Mouse (Mus musculus): Measurements from ENCODE around the gene Ddx27. TPM values are rescaled to one million over a fixed set of nuclear protein-coding genes. Genes with fewer than 3 reads are reported as not detected.
"Not testable (repeated sequence)": the region's sequence is repeated elsewhere in the genome, so short reads cannot be mapped to it uniquely, and the experiment has no call there.

Gene Ddx27
- polyA plus RNA-seq, 1 experiment = 20.4 TPM

GRCm38 (mm10) chr2:166995021-166995795 lies 19.8 kb upstream of the Ddx27 start:
- peaks cover 36% of the 10 kb centered on the region for H3K4me1 ChIP-seq (ENCODE audit: control insufficient read depth, insufficient read depth, low read length)
- TF ChIP-seq CTCF (IDR thresholded peaks at IDR 0.05; ENCODE audit: low read depth, low read length) (no peak), POLR2A (IDR thresholded peaks at IDR 0.05; ENCODE audit: borderline replicate concordance, low read depth, low read length) (no peak)
- H3K27ac ChIP-seq (ENCODE audit: insufficient read depth, low read depth, low read length) = peak overlapping the region; percentile 78
- H3K4me3 ChIP-seq (ENCODE audit: insufficient read depth, low read length) = peak overlapping the region; percentile 96

- Histone ChIP-seq H3K4me3 (ENCODE audit: insufficient read depth, low read length) (peak within 1 kb of the TSS; percentile 96), H3K4me1 (ENCODE audit: control insufficient read depth, insufficient read depth, low read length) (peaks cover 30% of the 10 kb centered on the region), H3K27ac (ENCODE audit: insufficient read depth, low read depth, low read length) (peak within 1 kb of the TSS; percentile 78)
- TF ChIP-seq POLR2A (IDR thresholded peaks at IDR 0.05; ENCODE audit: borderline replicate concordance, low read depth, low read length) (peak; percentile 8; the same call in 1 of the 2 replicates), CTCF (IDR thresholded peaks at IDR 0.05; ENCODE audit: low read depth, low read length) (no peak)
These were observed 19.0 kb upstream of the Ddx27 start, which contains the start of gene Stau1 for GRCm38 (mm10) chr2:166995796-166996532. TSS of gene Stau1 (minus strand) at chr2:166996299.

GRCm38 (mm10) chr2:166996533-166996894 lies 18.5 kb upstream of the Ddx27 start:
- Histone ChIP-seq H3K4me1 (ENCODE audit: control insufficient read depth, insufficient read depth, low read length) (peaks cover 29% of the 10 kb centered on the region), H3K4me3 (ENCODE audit: insufficient read depth, low read length) (peak overlapping the region; percentile 64), H3K27ac (ENCODE audit: insufficient read depth, low read depth, low read length) (peak overlapping the region; percentile 74)
- TF ChIP-seq CTCF (IDR thresholded peaks at IDR 0.05; ENCODE audit: low read depth, low read length) (no peak), POLR2A (IDR thresholded peaks at IDR 0.05; ENCODE audit: borderline replicate concordance, low read depth, low read length) (no peak)

DNA sequence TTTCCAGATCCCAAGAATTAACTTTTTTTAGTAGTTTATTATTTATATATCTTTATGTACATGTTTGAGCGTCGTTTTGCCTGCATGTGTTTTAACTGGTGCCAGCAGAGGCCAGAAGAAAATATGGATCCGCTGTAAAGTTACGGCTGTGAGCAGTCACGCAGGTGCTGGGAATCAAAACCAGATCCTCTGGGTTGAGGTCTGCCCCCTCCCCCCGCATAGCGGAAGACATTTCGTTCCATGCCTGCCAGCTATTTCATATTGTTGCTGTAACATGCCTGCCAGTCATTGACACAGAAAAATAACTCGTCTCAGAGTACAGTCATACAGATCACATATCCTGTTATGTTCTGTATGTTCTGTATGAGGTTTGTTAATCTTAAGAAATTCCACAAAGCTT lies 13.5 kb upstream of the Ddx27 start:
- Histone ChIP-seq H3K27ac (ENCODE audit: insufficient read depth, low read depth, low read length) (no peak overlapping the region), H3K4me1 (ENCODE audit: control insufficient read depth, insufficient read depth, low read length) (peaks cover 20% of the 10 kb centered on the region), H3K4me3 (ENCODE audit: insufficient read depth, low read length) (no peak overlapping the region)
- TF ChIP-seq CTCF (IDR thresholded peaks at IDR 0.05; ENCODE audit: low read depth, low read length) (no peak), POLR2A (IDR thresholded peaks at IDR 0.05; ENCODE audit: borderline replicate concordance, low read depth, low read length) (no peak)

GRCm38 (mm10) chr2:167004099-167004854 lies 10.7 kb upstream of the Ddx27 start:
- Histone ChIP-seq H3K4me1 (ENCODE audit: control insufficient read depth, insufficient read depth, low read length) (peaks cover 26% of the 10 kb centered on the region), H3K4me3 (ENCODE audit: insufficient read depth, low read length) (no peak overlapping the region), H3K27ac (ENCODE audit: insufficient read depth, low read depth, low read length) (0 out of 2 replicates have a peak overlapping the region, but pooled peaks have one; percentile 23)
- no peak for TF ChIP-seq POLR2A (IDR thresholded peaks at IDR 0.05; ENCODE audit: borderline replicate concordance, low read depth, low read length)
- 0 out of 2 replicates have a peak, but pooled peaks have one; percentile 20 for TF ChIP-seq CTCF (IDR thresholded peaks at IDR 0.05; ENCODE audit: low read depth, low read length)

- TF ChIP-seq CTCF (IDR thresholded peaks at IDR 0.05; ENCODE audit: low read depth, low read length) = no peak
- no peak for TF ChIP-seq POLR2A (IDR thresholded peaks at IDR 0.05; ENCODE audit: borderline replicate concordance, low read depth, low read length)
- Histone ChIP-seq H3K27ac (ENCODE audit: insufficient read depth, low read depth, low read length) (no peak overlapping the region), H3K4me1 (ENCODE audit: control insufficient read depth, insufficient read depth, low read length) (peaks cover 23% of the 10 kb centered on the region), H3K4me3 (ENCODE audit: insufficient read depth, low read length) (no peak overlapping the region)
These were observed 8.6 kb upstream of the Ddx27 start for GRCm38 (mm10) chr2:167006355-167006754.

- Histone ChIP-seq H3K4me1 (ENCODE audit: control insufficient read depth, insufficient read depth, low read length) (peaks cover 23% of the 10 kb centered on the region), H3K4me3 (ENCODE audit: insufficient read depth, low read length) (peak overlapping the region; percentile 10; the same call in 1 of the 2 replicates), H3K27ac (ENCODE audit: insufficient read depth, low read depth, low read length) (0 out of 2 replicates have a peak overlapping the region, but pooled peaks have one; percentile 1)
- TF ChIP-seq CTCF (IDR thresholded peaks at IDR 0.05; ENCODE audit: low read depth, low read length) (no peak), POLR2A (IDR thresholded peaks at IDR 0.05; ENCODE audit: borderline replicate concordance, low read depth, low read length) (no peak)
These were observed 7.9 kb upstream of the Ddx27 start for GRCm38 (mm10) chr2:167007001-167007491.

DNA sequence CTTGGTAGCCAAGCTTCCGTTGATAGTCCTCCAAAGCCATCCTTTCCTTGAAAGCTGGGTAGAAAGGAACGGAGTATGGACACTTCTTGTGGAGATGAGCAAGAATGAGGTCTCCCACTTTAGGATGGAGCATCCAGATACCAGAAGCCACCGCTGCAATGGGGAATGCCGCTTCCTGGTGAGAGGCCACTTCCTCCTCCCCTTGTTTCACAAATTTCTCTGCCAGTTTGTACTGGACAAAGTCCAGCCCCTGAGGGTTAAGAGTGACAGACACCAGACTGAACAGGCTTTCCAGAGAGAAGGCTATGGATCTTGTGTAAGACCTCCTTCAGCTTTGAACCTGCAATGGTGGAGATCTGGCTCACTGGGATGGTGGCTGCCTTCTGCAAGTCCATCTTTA lies 7.4 kb upstream of the Ddx27 start:
- H3K4me1 ChIP-seq (ENCODE audit: control insufficient read depth, insufficient read depth, low read length) = peaks cover 23% of the 10 kb centered on the region
- H3K27ac ChIP-seq (ENCODE audit: insufficient read depth, low read depth, low read length) = not testable (repeated sequence)
- 0 out of 2 replicates have a peak overlapping the region, but pooled peaks have one; percentile 10 for H3K4me3 ChIP-seq (ENCODE audit: insufficient read depth, low read length)

GRCm38 (mm10) chr2:167009483-167009882 lies 5.5 kb upstream of the Ddx27 start:
- Histone ChIP-seq H3K4me3 (ENCODE audit: insufficient read depth, low read length) (no peak overlapping the region), H3K4me1 (ENCODE audit: control insufficient read depth, insufficient read depth, low read length) (peaks cover 19% of the 10 kb centered on the region), H3K27ac (ENCODE audit: insufficient read depth, low read depth, low read length) (no peak overlapping the region)
- TF ChIP-seq CTCF (IDR thresholded peaks at IDR 0.05; ENCODE audit: low read depth, low read length) = no peak
- TF ChIP-seq POLR2A (IDR thresholded peaks at IDR 0.05; ENCODE audit: borderline replicate concordance, low read depth, low read length) = no peak

Measured in bone marrow macrophage, adult 2 months (primary cell).